Mouse (Mus musculus) cerebellum, adult 2 months (tissue): ENCODE data around the gene Cdkn1c.

Source experiments
- CTCF ChIP-seq: fragments of 200-500 bp; IDR thresholded peaks from 2 replicates; pipeline ENCODE4 v1.5.1; 2011; ENCODE audit warnings: low read depth, mild to moderate bottlenecking, control low read depth, low read length, moderate library complexity, borderline replicate concordance; ENCODE audit not compliant: insufficient read depth
- POLR2A ChIP-seq: fragments of 200-500 bp; IDR thresholded peaks from 2 replicates; pipeline ENCODE4 v1.6.1; 2011; ENCODE audit warnings: low read length, control low read depth, borderline replicate concordance; ENCODE audit not compliant: insufficient read depth

GRCm38 (mm10) chr7:143500912-143501311 lies 40.1 kb upstream of the Cdkn1c start:
- TF ChIP-seq POLR2A (no peak), CTCF (no peak)
